Mouse (Mus musculus) liver, embryonic 13.5 days (tissue): ENCODE measurements around the gene 1700017N19Rik. TPM values are rescaled to one million over a fixed set of nuclear protein-coding genes. Genes with fewer than 3 reads are reported as not detected.

Experiments used
- polyA plus RNA-seq: library from polyadenylated mRNA; unstranded; fragments of >200 nt; fragmentation: Nextera tagmentation; extraction: Ambion mirVana; gene quantifications from 2 replicates; pipeline ENCODE4 v1.2.1, GENCODE M21; 2015

The 1700017N19Rik gene
- polyA plus RNA-seq, 1 experiment from 2014 or later = not detected

Other genes with a start within 250 kb of the 1700017N19Rik start
- not detected in 2 replicates for gene Gm4302, start 249.6 kb upstream of the 1700017N19Rik start, polyA plus RNA-seq
- gene Gm4303, start 244.5 kb upstream of the 1700017N19Rik start, polyA plus RNA-seq = not detected in 2 replicates
- gene Gm4305, start 239.4 kb upstream of the 1700017N19Rik start, polyA plus RNA-seq = not detected in 2 replicates
- not detected in 2 replicates for gene Gm4307, start 229.1 kb upstream of the 1700017N19Rik start, polyA plus RNA-seq
- not detected in 2 replicates for gene Gm4312, start 207.9 kb upstream of the 1700017N19Rik start, polyA plus RNA-seq
- gene Tmtc3, start 103.1 kb upstream of the 1700017N19Rik start, polyA plus RNA-seq = 6.0 and 7.5 TPM in 2 replicates
- 3.5 and 4.2 TPM in 2 replicates for gene Cep290, start 102.9 kb upstream of the 1700017N19Rik start, polyA plus RNA-seq
- 16.7 and 16.8 TPM in 2 replicates for gene 4930430F08Rik, start 61 bp upstream of the 1700017N19Rik start, polyA plus RNA-seq